Mouse (Mus musculus) hindbrain, postnatal 0 days (tissue): ENCODE results near the gene Foxg1. TPM values are rescaled to one million over a fixed set of nuclear protein-coding genes. Genes with fewer than 3 reads are reported as not detected.
A peak's percentile ranks its signal among the peaks of the same experiment; 100 is the strongest.

ENCODE experiments used
- ATAC-seq: fragments of 200-750 bp; cut with Nextera tagmentation; 2 replicates; pipeline ENCODE4 v1.8.0; 2017; ENCODE audit warnings: mild to moderate bottlenecking, moderate TSS enrichment, moderate library complexity
- DNase-seq: peaks from one replicate; pipeline ENCODE4 v3.0.0-alpha.2; 2015; ENCODE audit warnings: low spot score
- H3K27ac ChIP-seq: fragments of 300-500 bp; sonication (generic); 2 replicates; pipeline ENCODE4 v1.5.1; 2014; ENCODE audit warnings: mild to moderate bottlenecking
- H3K27me3 ChIP-seq: fragments of 300-500 bp; sonication (generic); 2 replicates; pipeline ENCODE4 v1.6.1; 2014; ENCODE audit warnings: low read length, mixed read lengths; ENCODE audit not compliant: insufficient read depth
- H3K36me3 ChIP-seq: fragments of 300-500 bp; sonication (generic); 2 replicates; pipeline ENCODE4 v1.6.1; 2014; ENCODE audit warnings: low read length, mixed read lengths; ENCODE audit not compliant: insufficient read depth
- H3K4me1 ChIP-seq: fragments of 300-500 bp; sonication (generic); 2 replicates; pipeline ENCODE4 v1.6.1; 2014; ENCODE audit warnings: antibody characterized with exemption, low read length, mixed read lengths; ENCODE audit not compliant: insufficient read depth
- H3K4me2 ChIP-seq: fragments of 300-500 bp; sonication (generic); 2 replicates; pipeline ENCODE4 v1.6.1; 2014; ENCODE audit warnings: low read depth, mild to moderate bottlenecking, low read length, moderate library complexity, mixed read lengths
- H3K4me3 ChIP-seq: fragments of 300-500 bp; sonication (generic); 2 replicates; pipeline ENCODE4 v1.5.1; 2014; ENCODE audit warnings: low read length
- H3K9ac ChIP-seq: fragments of 300-500 bp; sonication (generic); replicated peaks from 2 replicates; pipeline ENCODE4 v1.6.1; 2014; ENCODE audit warnings: mild to moderate bottlenecking, low read length, moderate library complexity, mixed read lengths
- H3K9me3 ChIP-seq: fragments of 300-500 bp; sonication (generic); 2 replicates; pipeline ENCODE4 v1.6.1; 2016; ENCODE audit warnings: low read length, mixed read lengths
- CTCF ChIP-seq: IDR thresholded peaks from 2 replicates; pipeline ENCODE4 v1.5.1; 2016; ENCODE audit warnings: antibody characterized with exemption, control low read depth, low read depth
- WGBS: fragments of 180-500 bp; shearing (Covaris S2); extraction: QIAGEN DNeasy Blood & Tissue Kit; methylation state at CpG from one replicate; pipeline ENCODE4 v1.1.7; 2014; 5-methylcytosine and 5-hydroxymethylcytosine counted together
- polyA plus RNA-seq: library from polyadenylated mRNA; unstranded; fragments of >200 nt; fragmentation: Nextera tagmentation; extraction: Ambion mirVana; gene quantifications from 2 replicates; pipeline ENCODE4 v1.2.1, GENCODE M21; 2015
- total RNA-seq: library from RNA; depleted of rRNA; stranded (reverse); fragments of >200 nt; gene quantifications from 2 replicates; pipeline ENCODE4 v1.2.3, GENCODE M21; 2014

Foxg1 gene
- total and polyA plus RNA-seq, 2 experiments from 2014 or later, result 0.16 TPM; not detected in 1

- no peak for TF ChIP-seq CTCF
- H3K4me2 ChIP-seq, result no peak overlapping the region
- WGBS, result 2% methylated on average over 23 of the region's 23 CpGs
- no peaks in the 10 kb centered on the region for H3K36me3 ChIP-seq
- no peaks in the 10 kb centered on the region for H3K9me3 ChIP-seq
- H3K4me3 ChIP-seq, result peak overlapping the region; percentile 14
- DNase-seq, result no peak
- peaks cover 67% of the 10 kb centered on the region for H3K27me3 ChIP-seq
- H3K4me1 ChIP-seq, result no peaks in the 10 kb centered on the region
- H3K9ac ChIP-seq, result no peak overlapping the region
- ATAC-seq, result peak; percentile 13; the same call in 1 of the 2 replicates
- H3K27ac ChIP-seq, result no peak overlapping the region
Observed at GRCm38 (mm10) chr12:49385631-49385990, 3.2 kb downstream of the Foxg1 start.

DNA sequence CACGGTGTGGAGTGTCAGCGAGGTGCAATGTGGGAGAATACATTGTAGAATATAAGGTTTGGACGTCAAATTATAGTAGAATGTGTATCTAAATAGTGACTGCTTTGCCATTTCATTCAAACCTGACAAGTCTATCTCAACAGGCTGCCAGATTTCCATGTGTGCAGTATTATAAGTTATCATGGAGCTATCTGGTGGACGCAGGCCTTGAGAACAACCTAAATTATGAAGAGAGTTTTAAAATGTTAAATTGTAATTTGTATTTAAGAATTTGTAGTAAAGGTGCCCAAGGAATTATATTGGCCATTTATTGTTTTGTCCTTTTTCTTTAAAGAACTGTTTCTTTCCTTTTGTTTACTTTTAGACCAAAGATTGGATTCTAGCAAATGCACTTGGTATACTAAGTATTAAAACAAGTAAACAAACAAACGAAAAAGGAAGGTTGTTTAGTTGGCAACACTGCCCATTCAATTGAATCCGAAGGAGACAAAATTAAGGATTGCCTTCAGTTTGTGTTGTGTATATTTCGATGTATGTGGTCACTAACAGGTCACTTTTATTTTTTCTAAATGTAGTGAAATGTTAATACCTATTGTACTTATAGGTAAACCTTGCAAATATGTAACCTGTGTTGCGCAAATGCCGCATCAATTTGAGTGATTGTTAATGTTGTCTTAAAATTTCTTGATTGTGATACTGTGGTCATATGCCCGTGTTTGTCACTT lies 3.8 kb downstream of the Foxg1 start:
- no peak overlapping the region for H3K9ac ChIP-seq
- no peak overlapping the region for H3K4me3 ChIP-seq
- no peaks in the 10 kb centered on the region for H3K36me3 ChIP-seq
- DNase-seq, result no peak
- no peak overlapping the region for H3K4me2 ChIP-seq
- H3K27me3 ChIP-seq, result peaks cover 67% of the 10 kb centered on the region
- ATAC-seq, result no peak
- H3K27ac ChIP-seq, result no peak overlapping the region
- TF ChIP-seq CTCF, result no peak
- no peaks in the 10 kb centered on the region for H3K4me1 ChIP-seq
- 12% methylated on average over 10 of the region's 10 CpGs for WGBS
- no peaks in the 10 kb centered on the region for H3K9me3 ChIP-seq

DNA sequence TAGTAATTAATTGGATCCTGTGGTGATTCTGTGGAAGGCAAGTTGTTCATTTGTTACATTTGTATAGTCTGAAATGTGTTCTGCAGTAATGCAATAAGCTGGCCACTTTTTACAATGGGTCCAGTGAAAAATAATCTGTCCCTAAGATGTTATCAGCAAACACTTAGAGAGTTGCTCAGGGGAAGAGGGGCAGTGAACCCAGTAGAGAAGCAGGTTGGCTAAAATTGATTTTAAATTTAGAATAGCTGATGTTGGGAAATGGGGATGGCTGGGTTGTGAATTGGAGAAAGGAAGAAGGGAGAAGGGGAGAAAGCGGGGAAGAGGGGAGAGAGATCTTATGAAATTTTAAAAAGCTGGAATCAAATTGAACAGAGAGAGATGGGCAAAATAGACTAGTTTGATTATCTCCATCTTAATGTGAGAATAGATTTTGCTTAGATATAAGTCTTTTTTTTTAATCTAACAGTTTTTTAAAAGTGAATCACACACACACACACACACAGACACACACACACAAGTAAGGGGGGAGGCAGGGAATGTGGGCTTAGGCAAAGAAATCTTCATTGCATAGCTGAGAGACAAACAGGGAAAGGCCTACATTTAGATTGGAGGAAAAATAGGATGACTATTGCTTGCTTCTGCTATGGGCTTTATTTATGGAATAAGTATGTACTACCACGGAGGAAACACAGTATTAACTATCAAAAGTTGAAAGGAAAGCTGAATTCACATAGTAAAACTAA lies 5.6 kb downstream of the Foxg1 start:
- no peaks in the 10 kb centered on the region for H3K4me1 ChIP-seq
- no peaks in the 10 kb centered on the region for H3K36me3 ChIP-seq
- DNase-seq, result no peak
- H3K9me3 ChIP-seq, result no peaks in the 10 kb centered on the region
- 11% methylated on average over 2 of the region's 2 CpGs for WGBS
- ATAC-seq, result no peak
- no peak overlapping the region for H3K9ac ChIP-seq
- TF ChIP-seq CTCF, result no peak
- no peak overlapping the region for H3K4me3 ChIP-seq
- peaks cover 71% of the 10 kb centered on the region for H3K27me3 ChIP-seq
- no peak overlapping the region for H3K27ac ChIP-seq
- H3K4me2 ChIP-seq, result no peak overlapping the region

GRCm38 (mm10) chr12:49389666-49390065 lies 7.2 kb downstream of the Foxg1 start:
- peaks cover 82% of the 10 kb centered on the region for H3K27me3 ChIP-seq

DNA sequence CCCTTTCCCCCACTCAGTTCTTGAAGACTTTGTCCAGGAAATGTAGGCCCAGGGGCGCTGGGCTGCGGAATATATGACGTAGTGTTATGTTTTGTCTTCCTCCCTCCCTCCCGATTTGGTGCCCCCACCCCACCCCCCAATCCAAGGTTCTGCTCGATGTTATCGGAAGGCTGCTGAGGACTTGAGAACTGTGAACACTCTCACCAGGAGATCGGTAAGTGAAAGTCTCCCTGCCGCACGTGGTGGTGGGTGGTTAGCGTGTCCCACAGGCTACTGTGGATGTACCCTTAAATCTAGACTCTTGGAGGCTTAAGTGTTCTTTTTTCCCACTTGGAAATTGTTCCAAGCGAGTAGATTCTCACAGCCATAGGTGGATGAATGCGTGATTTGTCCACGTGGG lies 7.8 kb downstream of the Foxg1 start:
- no peaks in the 10 kb centered on the region for H3K9me3 ChIP-seq
- TF ChIP-seq CTCF, result no peak
- H3K36me3 ChIP-seq, result no peaks in the 10 kb centered on the region
- no peak overlapping the region for H3K9ac ChIP-seq
- ATAC-seq (no peak), DNase-seq (no peak)
- 4% methylated on average over 13 of the region's 13 CpGs for WGBS
- peaks cover 82% of the 10 kb centered on the region for H3K27me3 ChIP-seq
- no peaks in the 10 kb centered on the region for H3K4me1 ChIP-seq
- no peak overlapping the region; the same call in 1 of the 2 replicates for H3K4me3 ChIP-seq
- H3K4me2 ChIP-seq, result no peak overlapping the region
- H3K27ac ChIP-seq, result no peak overlapping the region

More at GRCm38 (mm10) chr12:49389666-49390065, 7.2 kb downstream of the Foxg1 start:
- Histone ChIP-seq H3K36me3 (no peaks in the 10 kb centered on the region), H3K4me3 (no peak overlapping the region), H3K9ac (no peak overlapping the region), H3K27ac (no peak overlapping the region), H3K9me3 (no peaks in the 10 kb centered on the region), H3K4me1 (no peaks in the 10 kb centered on the region), H3K4me2 (no peak overlapping the region)
- no peak for ATAC-seq
- no peak for TF ChIP-seq CTCF
- WGBS, result 2% methylated on average over 5 of the region's 5 CpGs
- DNase-seq, result no peak

GRCm38 (mm10) chr12:49390926-49391304 lies 8.5 kb downstream of the Foxg1 start:
- H3K4me3 ChIP-seq, result peak overlapping the region; percentile 16
- no peaks in the 10 kb centered on the region for H3K4me1 ChIP-seq
- no peak overlapping the region for H3K9ac ChIP-seq
- 3% methylated on average over 9 of the region's 9 CpGs for WGBS
- ATAC-seq (no peak), DNase-seq (no peak)
- H3K9me3 ChIP-seq, result no peaks in the 10 kb centered on the region
- no peak overlapping the region for H3K27ac ChIP-seq
- H3K36me3 ChIP-seq, result no peaks in the 10 kb centered on the region
- TF ChIP-seq CTCF, result no peak
- peaks cover 80% of the 10 kb centered on the region for H3K27me3 ChIP-seq
- peak overlapping the region; percentile 34 for H3K4me2 ChIP-seq
